Mouse (Mus musculus) liver, embryonic 11.5 days (tissue): ENCODE results near the gene H2-Eb2. TPM values are rescaled to one million over a fixed set of nuclear protein-coding genes. Genes with fewer than 3 reads are reported as not detected.

Experiments used
- ATAC-seq: fragments of 200-750 bp; cut with Nextera tagmentation; replicated peaks from 2 replicates; pipeline ENCODE4 v1.8.0; 2017; ENCODE audit warnings: moderate number of reproducible peaks, mild to moderate bottlenecking, moderate TSS enrichment, moderate library complexity; ENCODE audit not compliant: low FRiP score
- DNase-seq: peaks from one replicate; pipeline ENCODE4 v3.0.0-alpha.2; 2017; ENCODE audit warnings: low spot score
- H3K27ac ChIP-seq: fragments of 300-500 bp; sonication (generic); 2 replicates; pipeline ENCODE4 v1.5.1; 2014; ENCODE audit warnings: mild to moderate bottlenecking, low read depth, low read length, control low read depth
- H3K27me3 ChIP-seq: fragments of 300-500 bp; sonication (generic); replicated peaks from 2 replicates; pipeline ENCODE4 v1.6.1; 2014; ENCODE audit warnings: low read length, mixed read lengths; ENCODE audit not compliant: control insufficient read depth, insufficient read depth
- H3K36me3 ChIP-seq: fragments of 300-500 bp; sonication (generic); 2 replicates; pipeline ENCODE4 v1.6.1; 2014; ENCODE audit warnings: mild to moderate bottlenecking, low read length, moderate library complexity, mixed read lengths; ENCODE audit not compliant: control insufficient read depth, insufficient read depth
- H3K4me1 ChIP-seq: fragments of 300-500 bp; sonication (generic); replicated peaks from 2 replicates; pipeline ENCODE4 v1.6.1; 2014; ENCODE audit warnings: low read length, mixed read lengths; ENCODE audit not compliant: control insufficient read depth, insufficient read depth
- H3K4me2 ChIP-seq: fragments of 300-500 bp; sonication (generic); 2 replicates; pipeline ENCODE4 v1.6.1; 2014; ENCODE audit warnings: mild to moderate bottlenecking, control low read depth, moderate library complexity
- H3K4me3 ChIP-seq: fragments of 300-500 bp; sonication (generic); 2 replicates; pipeline ENCODE4 v1.5.1; 2014; ENCODE audit warnings: low read depth, low read length, control low read depth
- H3K9ac ChIP-seq: fragments of 300-500 bp; sonication (generic); 2 replicates; pipeline ENCODE4 v1.6.1; 2014; ENCODE audit warnings: low read depth, low read length, control low read depth
- H3K9me3 ChIP-seq: fragments of 300-500 bp; sonication (generic); 2 replicates; pipeline ENCODE4 v1.6.1; 2016; ENCODE audit warnings: low read length, inconsistent platforms, mixed read lengths; ENCODE audit not compliant: control insufficient read depth
- WGBS: fragments of 180-500 bp; shearing (Covaris S2); extraction: QIAGEN DNeasy Blood & Tissue Kit; methylation state at CpG from one replicate; pipeline ENCODE4 v1.1.7; 2014; 5-methylcytosine and 5-hydroxymethylcytosine counted together
- polyA plus RNA-seq: library from polyadenylated mRNA; unstranded; fragments of >200 nt; fragmentation: Nextera tagmentation; extraction: Ambion mirVana; gene quantifications from 2 replicates; pipeline ENCODE4 v1.2.1, GENCODE M21; 2014

H2-Eb2 gene
- polyA plus RNA-seq, 1 experiment from 2014 or later, result not detected

DNA sequence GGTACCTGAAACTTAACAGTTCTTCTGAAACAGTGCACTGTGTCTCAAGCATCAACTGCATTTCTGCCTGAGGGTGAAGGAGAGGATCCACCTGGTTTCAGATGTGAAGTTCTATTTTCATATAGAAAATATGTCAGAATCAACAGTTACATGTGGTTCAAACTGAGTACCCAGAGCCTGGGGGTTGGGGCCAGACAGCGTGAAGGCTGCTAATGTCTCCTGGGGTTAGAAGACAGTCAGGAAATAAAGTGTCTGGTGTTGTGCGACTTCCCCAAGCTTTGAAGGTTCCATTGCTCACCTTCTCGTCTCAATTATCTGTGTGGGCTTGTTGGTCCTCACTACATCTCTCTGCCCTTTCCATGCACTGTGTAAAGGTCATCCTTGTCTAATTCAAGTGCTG, 908 bp downstream of the H2-Eb2 start:
- Histone ChIP-seq H3K36me3 (no peaks in the 10 kb centered on the region), H3K9ac (no peak overlapping the region), H3K27me3 (no peaks in the 10 kb centered on the region; the same call in 1 of the 2 replicates), H3K27ac (no peak overlapping the region), H3K4me3 (no peak overlapping the region), H3K9me3 (no peaks in the 10 kb centered on the region), H3K4me2 (no peak overlapping the region), H3K4me1 (no peaks in the 10 kb centered on the region)
- WGBS, result 72% methylated on average over 3 of the region's 3 CpGs
- ATAC-seq, result no peak
- no peak for DNase-seq

DNA sequence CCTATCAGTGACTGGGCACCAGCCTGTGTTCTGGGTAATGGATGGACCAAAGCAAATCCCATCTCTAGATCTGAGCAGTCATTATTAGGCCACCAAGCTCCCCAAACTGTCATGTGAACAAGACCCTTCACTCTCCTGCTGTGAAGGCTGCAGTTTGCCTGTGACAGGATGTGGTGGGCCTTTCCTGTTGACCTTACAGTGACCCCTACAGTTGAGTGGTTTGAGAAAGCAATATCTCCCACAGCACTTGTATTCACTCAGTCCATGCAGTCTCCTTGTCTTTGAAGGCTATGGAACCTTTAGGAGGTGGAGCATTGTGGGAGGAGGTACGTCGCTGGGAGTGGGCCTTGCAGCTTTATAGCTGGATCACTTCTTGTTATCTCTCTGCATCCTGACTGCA, 4.3 kb downstream of the H2-Eb2 start:
- no peak for DNase-seq

DNA sequence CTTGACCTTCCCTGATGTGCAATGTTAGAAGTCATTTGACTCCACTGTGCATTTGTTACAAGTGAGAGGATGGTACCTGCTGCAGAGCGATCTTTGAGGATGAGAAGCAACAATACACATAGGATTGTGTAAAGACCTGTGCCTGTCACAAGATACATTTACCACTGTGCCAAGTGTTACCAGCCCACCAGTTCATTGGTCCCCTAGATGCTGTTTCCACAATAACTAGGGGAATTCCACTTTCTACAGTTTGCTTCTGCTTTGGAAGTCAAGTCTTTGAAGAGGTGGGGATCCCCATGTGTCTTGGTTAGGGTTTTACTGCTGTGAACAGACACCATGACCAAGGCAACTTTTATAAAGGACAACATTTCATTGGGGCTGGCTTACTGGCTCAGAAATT, 5.7 kb downstream of the H2-Eb2 start:
- no peak overlapping the region for H3K9ac ChIP-seq
- H3K4me1 ChIP-seq, result no peaks in the 10 kb centered on the region
- no peaks in the 10 kb centered on the region for H3K36me3 ChIP-seq
- ATAC-seq, result no peak
- no peak overlapping the region for H3K4me3 ChIP-seq
- no peaks in the 10 kb centered on the region for H3K9me3 ChIP-seq
- no peaks in the 10 kb centered on the region for H3K27me3 ChIP-seq
- no peak overlapping the region for H3K4me2 ChIP-seq
- WGBS, result 83% methylated on average over 1 of the region's 1 CpGs
- no peak overlapping the region for H3K27ac ChIP-seq
- DNase-seq, result no peak

More for the DNA sequence above, 4.3 kb downstream of the H2-Eb2 start:
- Histone ChIP-seq H3K9me3 (no peaks in the 10 kb centered on the region), H3K4me1 (no peaks in the 10 kb centered on the region), H3K27ac (no peak overlapping the region), H3K27me3 (no peaks in the 10 kb centered on the region; the same call in 1 of the 2 replicates), H3K9ac (no peak overlapping the region), H3K36me3 (no peaks in the 10 kb centered on the region), H3K4me3 (no peak overlapping the region), H3K4me2 (no peak overlapping the region)
- ATAC-seq, result no peak
- 47% methylated on average over 2 of the region's 2 CpGs for WGBS

DNA sequence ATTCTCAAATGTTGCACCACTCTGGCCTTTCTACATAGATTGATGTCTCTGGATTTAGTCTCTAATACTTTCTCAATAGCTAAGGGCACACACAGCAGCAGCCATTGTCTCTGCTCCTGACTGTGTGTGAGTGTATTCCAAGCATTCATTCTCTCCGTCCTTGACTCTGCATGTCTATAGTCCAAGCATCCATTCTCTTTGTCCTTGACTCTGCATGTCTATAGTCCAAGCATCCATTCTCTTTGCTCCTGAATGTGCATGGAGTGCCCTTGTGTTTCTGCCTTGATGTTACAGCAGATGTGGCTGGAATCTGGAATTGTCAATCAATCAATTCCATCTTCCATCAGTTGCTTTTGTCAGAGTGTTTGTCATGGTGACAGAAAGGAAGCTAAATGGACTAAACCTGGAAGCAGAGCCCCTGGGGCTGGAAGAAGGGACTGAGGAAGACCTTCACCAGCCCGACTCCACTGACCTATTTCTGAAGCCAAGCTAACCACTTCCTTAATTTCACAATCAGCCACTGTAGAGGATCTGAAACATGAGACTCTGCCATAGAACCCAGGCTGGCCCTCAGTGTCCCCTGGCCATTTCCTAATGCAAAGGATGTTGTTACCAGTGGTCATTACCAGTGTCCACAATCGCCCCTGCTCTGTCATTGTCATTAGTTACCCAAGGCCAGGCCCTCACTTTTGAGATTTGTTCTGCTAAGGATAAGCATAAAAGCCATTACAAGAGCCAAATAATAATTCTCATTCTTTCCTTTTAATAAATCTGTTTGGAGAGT, 15.3 kb downstream of the H2-Eb2 start:
- H3K4me2 ChIP-seq, result no peak overlapping the region
- H3K9ac ChIP-seq, result no peak overlapping the region
- ATAC-seq (no peak), DNase-seq (no peak)
- H3K27me3 ChIP-seq, result no peaks in the 10 kb centered on the region; the same call in 1 of the 2 replicates
- H3K4me3 ChIP-seq, result no peak overlapping the region
- H3K27ac ChIP-seq, result no peak overlapping the region
- no peaks in the 10 kb centered on the region for H3K36me3 ChIP-seq
- H3K9me3 ChIP-seq, result no peaks in the 10 kb centered on the region
- no peaks in the 10 kb centered on the region for H3K4me1 ChIP-seq
- 37% methylated on average over 3 of the region's 3 CpGs for WGBS

DNA sequence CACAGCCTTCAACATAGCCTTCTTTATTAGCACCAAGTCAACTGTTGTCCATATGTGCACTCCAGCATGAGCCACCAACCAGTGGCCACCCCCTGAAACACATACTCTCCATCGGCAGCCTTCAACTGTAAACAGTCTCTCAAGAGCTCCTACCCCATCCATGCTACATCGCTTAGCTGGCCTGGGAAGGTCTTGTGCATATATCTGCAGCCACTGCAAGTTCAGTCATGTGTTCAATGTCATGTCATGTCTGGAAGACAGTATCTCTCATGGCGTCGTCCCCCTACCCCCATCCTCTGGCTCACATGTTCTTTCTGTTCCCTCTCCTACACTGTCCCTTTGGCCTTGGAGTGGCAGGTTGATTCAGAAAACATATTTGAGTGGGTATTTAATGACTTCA, 19.4 kb downstream of the H2-Eb2 start:
- Histone ChIP-seq H3K4me3 (no peak overlapping the region), H3K4me2 (no peak overlapping the region), H3K4me1 (no peaks in the 10 kb centered on the region), H3K9ac (no peak overlapping the region), H3K27ac (no peak overlapping the region), H3K9me3 (no peaks in the 10 kb centered on the region), H3K36me3 (no peaks in the 10 kb centered on the region), H3K27me3 (no peaks in the 10 kb centered on the region; the same call in 1 of the 2 replicates)
- no peak for ATAC-seq
- no peak for DNase-seq
- WGBS, result 81% methylated on average over 4 of the region's 4 CpGs

DNA sequence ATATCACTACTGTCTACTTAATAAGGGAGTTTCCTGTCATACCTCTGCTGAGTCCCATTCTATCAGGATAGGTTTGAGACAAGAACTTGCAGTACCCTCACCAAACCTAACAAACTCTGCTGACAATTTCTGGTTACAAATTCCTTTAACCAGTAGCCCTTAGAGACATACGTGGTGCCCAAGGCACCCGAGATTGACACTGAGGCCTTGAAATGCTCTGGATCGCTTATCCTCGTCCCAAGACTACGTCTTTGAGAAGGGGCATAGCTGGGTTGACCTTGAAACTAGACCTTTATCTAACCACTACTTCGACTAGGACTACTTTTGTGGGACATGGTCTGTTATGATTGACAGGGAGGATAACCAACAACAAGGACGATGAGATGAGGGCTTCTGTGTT, 20.0 kb downstream of the H2-Eb2 start:
- Histone ChIP-seq H3K36me3 (no peaks in the 10 kb centered on the region), H3K27ac (no peak overlapping the region), H3K27me3 (no peaks in the 10 kb centered on the region; the same call in 1 of the 2 replicates), H3K9me3 (no peaks in the 10 kb centered on the region), H3K9ac (no peak overlapping the region), H3K4me2 (no peak overlapping the region), H3K4me3 (no peak overlapping the region), H3K4me1 (no peaks in the 10 kb centered on the region)
- 81% methylated on average over 7 of the region's 7 CpGs for WGBS
- no peak for ATAC-seq
- DNase-seq, result no peak

DNA sequence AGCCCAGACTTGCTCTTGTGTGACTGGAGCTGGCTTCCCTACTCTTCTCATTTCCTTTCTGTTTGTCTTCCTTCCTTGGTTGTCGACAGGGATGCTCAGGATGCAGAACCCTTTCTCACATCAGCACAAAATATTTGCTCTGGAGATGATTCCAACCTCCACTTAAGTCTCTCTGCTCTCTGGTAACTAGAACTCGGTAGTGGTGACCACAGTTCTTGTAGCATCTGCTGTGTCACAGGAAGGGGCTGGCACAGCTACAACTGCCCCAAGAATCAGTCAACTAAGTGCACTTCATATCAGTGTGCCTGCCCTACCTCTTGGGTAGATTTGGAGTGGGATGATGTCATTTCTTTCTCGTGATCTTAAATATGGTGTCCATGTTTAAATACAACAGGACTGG, 20.6 kb downstream of the H2-Eb2 start:
- DNase-seq (no peak), ATAC-seq (no peak)
- H3K36me3 ChIP-seq, result no peaks in the 10 kb centered on the region
- H3K4me3 ChIP-seq, result no peak overlapping the region
- H3K9ac ChIP-seq, result no peak overlapping the region
- no peaks in the 10 kb centered on the region for H3K4me1 ChIP-seq
- H3K4me2 ChIP-seq, result no peak overlapping the region
- no peak overlapping the region for H3K27ac ChIP-seq
- no peaks in the 10 kb centered on the region; the same call in 1 of the 2 replicates for H3K27me3 ChIP-seq
- WGBS, result 52% methylated on average over 3 of the region's 3 CpGs
- no peaks in the 10 kb centered on the region for H3K9me3 ChIP-seq

DNA sequence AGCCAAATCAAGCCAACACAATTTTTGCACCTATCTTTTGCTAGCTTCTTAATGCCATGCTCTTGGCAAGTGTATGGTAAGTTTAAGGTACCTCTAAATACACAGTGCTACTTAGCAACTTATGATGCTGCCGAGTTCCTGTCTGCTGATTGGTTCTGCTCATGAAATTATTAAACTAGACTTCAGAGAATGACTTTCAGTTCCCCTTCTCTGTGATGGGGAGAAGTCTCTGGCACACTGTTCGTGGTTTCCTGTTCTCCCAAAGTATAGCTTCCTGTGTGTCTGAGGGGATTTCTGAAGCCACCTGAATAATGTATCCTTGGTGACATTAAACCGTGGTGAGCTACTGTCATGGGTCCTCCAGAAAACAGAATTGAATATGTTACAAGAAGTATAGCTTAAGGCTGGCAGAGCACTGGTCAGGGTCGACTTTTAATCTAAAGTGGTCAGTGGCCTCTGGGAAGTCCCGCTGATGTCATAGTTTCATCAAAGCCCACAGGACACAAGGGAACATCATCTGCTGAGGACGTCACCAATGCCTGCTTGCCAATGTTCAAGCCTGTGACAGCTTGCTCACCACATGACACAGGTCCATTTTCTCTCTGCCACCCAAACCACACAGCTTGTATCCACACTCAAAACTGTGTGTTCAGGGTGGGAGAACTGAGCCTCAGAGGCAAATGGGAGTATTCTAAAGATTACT, 22.3 kb downstream of the H2-Eb2 start:
- no peak overlapping the region for H3K4me3 ChIP-seq
- no peak overlapping the region for H3K27ac ChIP-seq
- ATAC-seq (no peak), DNase-seq (no peak)
- H3K9ac ChIP-seq, result no peak overlapping the region
- H3K4me1 ChIP-seq, result no peaks in the 10 kb centered on the region
- 50% methylated on average over 6 of the region's 6 CpGs for WGBS
- H3K4me2 ChIP-seq, result no peak overlapping the region
- H3K9me3 ChIP-seq, result no peaks in the 10 kb centered on the region
- H3K36me3 ChIP-seq, result no peaks in the 10 kb centered on the region
- H3K27me3 ChIP-seq, result no peaks in the 10 kb centered on the region

DNA sequence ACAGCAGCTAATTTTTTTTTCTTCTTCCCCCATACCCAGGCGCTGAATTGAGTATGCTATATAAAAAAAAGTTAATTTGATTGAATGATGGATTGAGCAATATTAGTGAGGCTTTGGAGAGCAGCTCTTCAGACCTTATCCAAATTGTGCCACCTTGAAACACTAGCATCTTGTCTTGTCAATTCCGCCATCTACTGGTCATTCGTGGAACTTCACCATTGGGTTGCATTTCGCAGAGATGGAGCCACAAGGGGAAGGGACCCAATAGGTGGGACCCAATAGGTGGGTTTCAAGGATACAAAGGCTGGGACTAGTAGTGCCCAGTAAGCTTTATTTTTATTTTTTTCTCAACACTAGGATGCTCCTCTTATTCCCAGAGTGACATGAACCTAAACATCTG, 24.0 kb downstream of the H2-Eb2 start:
- no peaks in the 10 kb centered on the region for H3K27me3 ChIP-seq
- H3K4me2 ChIP-seq, result no peak overlapping the region
- H3K4me1 ChIP-seq, result no peaks in the 10 kb centered on the region
- 6% methylated on average over 4 of the region's 4 CpGs for WGBS
- no peaks in the 10 kb centered on the region for H3K9me3 ChIP-seq
- no peaks in the 10 kb centered on the region for H3K36me3 ChIP-seq
- H3K27ac ChIP-seq, result no peak overlapping the region
- H3K9ac ChIP-seq, result no peak overlapping the region
- DNase-seq (peak; percentile 60), ATAC-seq (no peak)
- H3K4me3 ChIP-seq, result no peak overlapping the region
